Mouse (Mus musculus): ENCODE measurements around the gene Wwox. TPM values are rescaled to one million over a fixed set of nuclear protein-coding genes. Genes with fewer than 3 reads are reported as not detected.

Wwox gene
- polyA plus RNA-seq (2015; fragmentation: Nextera tagmentation; extraction: Ambion mirVana), result 10.9 and 12.8 TPM in 2 replicates

GRCm38 (mm10) chr8:114439334-114440204 is at the start of gene Wwox:
Gene Wwox (plus strand): TSS chr8:114439655.
- WGBS, result under 1% methylated on average over 54 of the region's 54 CpGs
- H3K36me3 ChIP-seq (ENCODE audit: control insufficient read depth, insufficient read depth, low read length), result no peaks in the 10 kb centered on the region
- peak within 1 kb of the TSS; percentile 64 for H3K27ac ChIP-seq (ENCODE audit: low read length)
- peak within 1 kb of the TSS; percentile 65 for H3K4me3 ChIP-seq (ENCODE audit: low read length)
- peak within 1 kb of the TSS; percentile 78 for H3K9ac ChIP-seq (ENCODE audit: low read depth, low read length)
- H3K4me2 ChIP-seq (ENCODE audit: low read depth, low read length), result peak within 1 kb of the TSS; percentile 86
- H3K4me1 ChIP-seq (ENCODE audit: control insufficient read depth, insufficient read depth, low read length), result peaks cover 6% of the 10 kb centered on the region
- no peaks in the 10 kb centered on the region for H3K9me3 ChIP-seq (ENCODE audit: control insufficient read depth, low read length)
- no peaks in the 10 kb centered on the region for H3K27me3 ChIP-seq (replicated peaks; ENCODE audit: control insufficient read depth, insufficient read depth, low read length)
- peak; percentile 98 for ATAC-seq

GRCm38 (mm10) chr8:114390465-114391254 is 48.8 kb upstream of the Wwox start:
- H3K4me3 ChIP-seq (ENCODE audit: low read length), result no peak overlapping the region
- no peaks in the 10 kb centered on the region for H3K9me3 ChIP-seq (ENCODE audit: control insufficient read depth, low read length)
- H3K27ac ChIP-seq (ENCODE audit: low read length), result no peak overlapping the region
- no peaks in the 10 kb centered on the region for H3K4me1 ChIP-seq (ENCODE audit: control insufficient read depth, insufficient read depth, low read length)
- no peak overlapping the region for H3K4me2 ChIP-seq (ENCODE audit: low read depth, low read length)
- no peaks in the 10 kb centered on the region for H3K27me3 ChIP-seq (replicated peaks; ENCODE audit: control insufficient read depth, insufficient read depth, low read length)
- no peaks in the 10 kb centered on the region for H3K36me3 ChIP-seq (ENCODE audit: control insufficient read depth, insufficient read depth, low read length)
- no peak overlapping the region for H3K9ac ChIP-seq (ENCODE audit: low read depth, low read length)
- WGBS, result 92% methylated on average over 11 of the region's 13 CpGs
- no peak for ATAC-seq

- H3K4me3 ChIP-seq (ENCODE audit: low read length), result no peak overlapping the region
- WGBS, result 77% methylated on average over 5 of the region's 5 CpGs
- H3K9ac ChIP-seq (ENCODE audit: low read depth, low read length), result no peak overlapping the region
- H3K27me3 ChIP-seq (replicated peaks; ENCODE audit: control insufficient read depth, insufficient read depth, low read length), result no peaks in the 10 kb centered on the region
- H3K27ac ChIP-seq (ENCODE audit: low read length), result no peak overlapping the region
- H3K36me3 ChIP-seq (ENCODE audit: control insufficient read depth, insufficient read depth, low read length), result no peaks in the 10 kb centered on the region
- H3K4me2 ChIP-seq (ENCODE audit: low read depth, low read length), result no peak overlapping the region
- no peak for ATAC-seq
- no peaks in the 10 kb centered on the region for H3K4me1 ChIP-seq (ENCODE audit: control insufficient read depth, insufficient read depth, low read length)
- H3K9me3 ChIP-seq (ENCODE audit: control insufficient read depth, low read length), result no peaks in the 10 kb centered on the region
Measured at GRCm38 (mm10) chr8:114398326-114398725, 41.1 kb upstream of the Wwox start.

DNA sequence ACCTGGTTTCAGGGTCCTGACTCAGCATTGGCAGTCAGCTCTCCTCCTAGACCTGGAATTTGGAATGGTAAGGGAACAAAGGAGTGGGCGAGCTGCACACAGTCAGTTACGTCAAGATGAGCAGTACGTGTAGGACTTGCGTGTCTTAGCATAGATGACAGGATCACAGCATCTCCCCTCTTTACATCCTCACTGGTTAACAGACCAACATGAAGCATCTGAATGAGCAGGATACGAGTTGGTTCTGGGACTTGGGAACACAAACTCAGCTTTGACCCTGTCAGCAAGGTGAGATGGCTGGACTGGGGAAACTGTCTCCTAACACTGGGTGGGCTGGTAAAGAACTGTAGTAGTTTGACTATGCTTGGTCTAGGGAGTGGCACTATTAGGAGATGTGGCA is 40.2 kb upstream of the Wwox start:
- Histone ChIP-seq H3K36me3 (ENCODE audit: control insufficient read depth, insufficient read depth, low read length) (no peaks in the 10 kb centered on the region), H3K9ac (ENCODE audit: low read depth, low read length) (no peak overlapping the region), H3K4me1 (ENCODE audit: control insufficient read depth, insufficient read depth, low read length) (no peaks in the 10 kb centered on the region), H3K4me3 (ENCODE audit: low read length) (no peak overlapping the region), H3K27ac (ENCODE audit: low read length) (no peak overlapping the region), H3K9me3 (ENCODE audit: control insufficient read depth, low read length) (no peaks in the 10 kb centered on the region), H3K4me2 (ENCODE audit: low read depth, low read length) (no peak overlapping the region), H3K27me3 (replicated peaks; ENCODE audit: control insufficient read depth, insufficient read depth, low read length) (no peaks in the 10 kb centered on the region)
- 95% methylated on average over 5 of the region's 5 CpGs for WGBS
- ATAC-seq, result no peak

GRCm38 (mm10) chr8:114401679-114402078 is 37.8 kb upstream of the Wwox start:
- Histone ChIP-seq H3K27ac (ENCODE audit: low read length) (no peak overlapping the region), H3K9me3 (ENCODE audit: control insufficient read depth, low read length) (no peaks in the 10 kb centered on the region), H3K9ac (ENCODE audit: low read depth, low read length) (no peak overlapping the region), H3K4me3 (ENCODE audit: low read length) (no peak overlapping the region), H3K4me1 (ENCODE audit: control insufficient read depth, insufficient read depth, low read length) (no peaks in the 10 kb centered on the region), H3K4me2 (ENCODE audit: low read depth, low read length) (no peak overlapping the region), H3K36me3 (ENCODE audit: control insufficient read depth, insufficient read depth, low read length) (no peaks in the 10 kb centered on the region), H3K27me3 (replicated peaks; ENCODE audit: control insufficient read depth, insufficient read depth, low read length) (no peaks in the 10 kb centered on the region)
- ATAC-seq, result no peak
- 60% methylated on average over 7 of the region's 7 CpGs for WGBS

GRCm38 (mm10) chr8:114411421-114411820 is 28.0 kb upstream of the Wwox start:
- Histone ChIP-seq H3K36me3 (ENCODE audit: control insufficient read depth, insufficient read depth, low read length) (no peaks in the 10 kb centered on the region), H3K4me1 (ENCODE audit: control insufficient read depth, insufficient read depth, low read length) (no peaks in the 10 kb centered on the region), H3K4me2 (ENCODE audit: low read depth, low read length) (no peak overlapping the region), H3K9me3 (ENCODE audit: control insufficient read depth, low read length) (no peaks in the 10 kb centered on the region), H3K27me3 (replicated peaks; ENCODE audit: control insufficient read depth, insufficient read depth, low read length) (no peaks in the 10 kb centered on the region), H3K9ac (ENCODE audit: low read depth, low read length) (no peak overlapping the region), H3K4me3 (ENCODE audit: low read length) (no peak overlapping the region), H3K27ac (ENCODE audit: low read length) (no peak overlapping the region)
- ATAC-seq, result no peak
- WGBS, result 72% methylated on average over 3 of the region's 3 CpGs

- WGBS, result 71% methylated on average over 8 of the region's 8 CpGs
- no peak within 1 kb of the TSS for H3K9ac ChIP-seq (ENCODE audit: low read depth, low read length)
- no peaks in the 10 kb centered on the region for H3K4me1 ChIP-seq (ENCODE audit: control insufficient read depth, insufficient read depth, low read length)
- H3K4me2 ChIP-seq (ENCODE audit: low read depth, low read length), result no peak within 1 kb of the TSS
- no peaks in the 10 kb centered on the region for H3K36me3 ChIP-seq (ENCODE audit: control insufficient read depth, insufficient read depth, low read length)
- no peak for ATAC-seq
- H3K4me3 ChIP-seq (ENCODE audit: low read length), result no peak within 1 kb of the TSS
- H3K27ac ChIP-seq (ENCODE audit: low read length), result no peak within 1 kb of the TSS
- H3K9me3 ChIP-seq (ENCODE audit: control insufficient read depth, low read length), result no peaks in the 10 kb centered on the region
- H3K27me3 ChIP-seq (replicated peaks; ENCODE audit: control insufficient read depth, insufficient read depth, low read length), result no peaks in the 10 kb centered on the region
Measured at GRCm38 (mm10) chr8:114417786-114418185, 21.7 kb upstream of the Wwox start, which contains the start of gene Clec3a. Gene Clec3a (plus strand): TSS chr8:114418086.

DNA sequence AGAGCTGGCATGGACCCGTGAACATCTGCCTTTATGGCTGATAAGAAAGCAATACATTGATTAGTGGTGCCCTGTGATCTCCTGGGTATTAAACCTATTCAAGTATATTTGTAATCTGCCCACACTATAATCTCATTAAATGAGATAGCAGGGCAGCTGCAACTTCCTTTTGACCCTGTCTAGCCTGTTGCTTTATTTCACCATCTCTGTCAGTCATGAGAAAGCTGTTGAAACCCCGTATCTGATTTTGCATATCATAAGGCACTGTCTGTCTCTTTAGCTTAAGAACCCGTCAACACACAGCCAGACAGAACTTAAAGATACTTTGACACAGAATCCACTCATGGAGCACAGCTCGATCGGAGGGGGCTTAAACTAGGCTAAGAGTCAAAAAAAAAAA is 21.0 kb upstream of the Wwox start:
- H3K4me1 ChIP-seq (ENCODE audit: control insufficient read depth, insufficient read depth, low read length), result no peaks in the 10 kb centered on the region
- no peak overlapping the region for H3K4me3 ChIP-seq (ENCODE audit: low read length)
- WGBS, result 78% methylated on average over 5 of the region's 5 CpGs

GRCm38 (mm10) chr8:114418904-114419303 is 20.6 kb upstream of the Wwox start:
- 61% methylated on average over 6 of the region's 6 CpGs for WGBS
- no peak overlapping the region for H3K9ac ChIP-seq (ENCODE audit: low read depth, low read length)
- H3K27me3 ChIP-seq (replicated peaks; ENCODE audit: control insufficient read depth, insufficient read depth, low read length), result no peaks in the 10 kb centered on the region
- ATAC-seq, result no peak
- H3K36me3 ChIP-seq (ENCODE audit: control insufficient read depth, insufficient read depth, low read length), result no peaks in the 10 kb centered on the region
- H3K4me1 ChIP-seq (ENCODE audit: control insufficient read depth, insufficient read depth, low read length), result no peaks in the 10 kb centered on the region
- H3K27ac ChIP-seq (ENCODE audit: low read length), result no peak overlapping the region
- no peaks in the 10 kb centered on the region for H3K9me3 ChIP-seq (ENCODE audit: control insufficient read depth, low read length)
- H3K4me3 ChIP-seq (ENCODE audit: low read length), result no peak overlapping the region
- no peak overlapping the region for H3K4me2 ChIP-seq (ENCODE audit: low read depth, low read length)

More for the DNA sequence above, 21.0 kb upstream of the Wwox start:
- ATAC-seq, result no peak
- H3K36me3 ChIP-seq (ENCODE audit: control insufficient read depth, insufficient read depth, low read length), result no peaks in the 10 kb centered on the region
- H3K27ac ChIP-seq (ENCODE audit: low read length), result no peak overlapping the region
- no peaks in the 10 kb centered on the region for H3K27me3 ChIP-seq (replicated peaks; ENCODE audit: control insufficient read depth, insufficient read depth, low read length)
- H3K4me2 ChIP-seq (ENCODE audit: low read depth, low read length), result no peak overlapping the region
- H3K9ac ChIP-seq (ENCODE audit: low read depth, low read length), result no peak overlapping the region
- no peaks in the 10 kb centered on the region for H3K9me3 ChIP-seq (ENCODE audit: control insufficient read depth, low read length)

Data from intestine, embryonic 16.5 days (tissue).